In genomic region chr11:90419706-90420105, GRCm38 (mm10) we compare ENCODE assay signal across 13 mouse cellular contexts. TPM values are rescaled to one million over a fixed set of nuclear protein-coding genes. Genes with fewer than 3 reads are reported as not detected.
DNase-seq lines count a peak whose midpoint lies in the region; ATAC-seq lines count a peak whose summit lies in the region.
"Had no signal": no experiment of that assay in that cellular context is flagged by ENCODE, and none has a peak within 500 bp of the region (broad histone marks: within the 10 kb centered on the region; RNA-seq: fewer than 3 reads in every experiment).

No protein-coding gene starts in this region.

- no peak overlapping the region for H3K4me2 ChIP-seq in heart, embryonic 11.5 days
- no peak overlapping the region for H3K4me2 ChIP-seq in liver, embryonic 12.5 days
- H3K4me2 ChIP-seq: forebrain, embryonic 12.5 days had no signal

- H3K9ac ChIP-seq in heart, embryonic 11.5 days (ENCODE audit: low read depth, low read length), result no peak overlapping the region
- H3K9ac ChIP-seq in liver, embryonic 12.5 days, result no peak overlapping the region
- H3K9ac ChIP-seq: forebrain, embryonic 12.5 days had no signal

- DNase-seq in right cerebral cortex, adult 18-20 months, result peak; percentile 13
- DNase-seq in right cerebral cortex, postnatal 4 days, result no peak
- DNase-seq in T-cell, adult 2 months (ENCODE audit: low spot score), result peak; percentile 19
- DNase-seq in thymus, postnatal 4 days, result peak; percentile 16
- DNase-seq: gastrocnemius, postnatal 25 days; kidney, postnatal 14 days had no signal

- 77% methylated on average over 11 of the region's 11 CpGs for WGBS in heart, embryonic 11.5 days (ENCODE audit: insufficient replicate concordance)
- WGBS in liver, embryonic 12.5 days (ENCODE audit: insufficient replicate concordance), result 41% methylated on average over 11 of the region's 11 CpGs

- H3K4me3 ChIP-seq in heart, embryonic 11.5 days (ENCODE audit: low read depth, low read length), result no peak overlapping the region
- no peak overlapping the region for H3K4me3 ChIP-seq in liver, embryonic 12.5 days
- H3K4me3 ChIP-seq: forebrain, embryonic 12.5 days; limb, embryonic 10.5 days had no signal

- H3K27ac ChIP-seq in heart, embryonic 11.5 days (ENCODE audit: low read depth, low read length), result no peak overlapping the region
- no peak overlapping the region for H3K27ac ChIP-seq in liver, embryonic 12.5 days
- H3K27ac ChIP-seq: forebrain, embryonic 12.5 days; limb, embryonic 10.5 days had no signal

- ATAC-seq in hematopoietic stem cell, adult 5-6 weeks (replicated peaks in 1 of 2; ENCODE audit: insufficient read depth in 1 of 2, low FRiP score in 2 of 2, low TSS enrichment in 1 of 2, low read depth in 1 of 2, poor library complexity in 2 of 2, severe bottlenecking in 2 of 2), result peak; percentile 67 to 70
- no peak for ATAC-seq in heart, embryonic 11.5 days (replicated peaks; ENCODE audit: insufficient number of reproducible peaks, low FRiP score, low TSS enrichment)
- no peak for ATAC-seq in liver, embryonic 12.5 days

- H3K4me1 ChIP-seq in heart, embryonic 11.5 days (ENCODE audit: control insufficient read depth, insufficient read depth, low read length), result no peaks in the 10 kb centered on the region
- H3K4me1 ChIP-seq in liver, embryonic 12.5 days, result 0 out of 2 replicates have a peak, but pooled peaks cover 3% of the 10 kb centered on the region

- H3K36me3 ChIP-seq in heart, embryonic 11.5 days (ENCODE audit: control insufficient read depth, insufficient read depth, low read length), result no peaks in the 10 kb centered on the region
- H3K36me3 ChIP-seq in liver, embryonic 12.5 days, result no peaks in the 10 kb centered on the region
- H3K36me3 ChIP-seq: forebrain, embryonic 12.5 days; limb, embryonic 10.5 days had no signal

- H3K9me3 ChIP-seq in heart, embryonic 11.5 days (replicated peaks; ENCODE audit: control insufficient read depth, low read length), result no peaks in the 10 kb centered on the region
- no peaks in the 10 kb centered on the region for H3K9me3 ChIP-seq in liver, embryonic 12.5 days (replicated peaks)
- H3K9me3 ChIP-seq: forebrain, embryonic 12.5 days; limb, embryonic 10.5 days had no signal

- no peaks in the 10 kb centered on the region; the same call in 1 of the 2 replicates for H3K27me3 ChIP-seq in heart, embryonic 11.5 days (ENCODE audit: control insufficient read depth, insufficient read depth, low read length)
- H3K27me3 ChIP-seq in liver, embryonic 12.5 days (replicated peaks), result peaks cover 38% of the 10 kb centered on the region

RNA-seq across cellular contexts. Expression of gene Hlf, which starts 29.0 kb away (rescaled TPM):
- 100 and 160 TPM in 2 replicates for total RNA-seq in hematopoietic stem cell, adult 5-6 weeks (2017)
- 1.4 and 2.1 TPM in 2 replicates for polyA plus RNA-seq in heart, embryonic 11.5 days (2014; fragmentation: Nextera tagmentation; extraction: Ambion mirVana)
- 5.0 and 7.0 TPM in 2 replicates for polyA plus RNA-seq in liver, embryonic 12.5 days (2016; fragmentation: Nextera tagmentation; extraction: Ambion mirVana)
- total RNA-seq: monocyte, adult 5-6 weeks; neutrophil, adult 5-6 weeks had no signal

Comparison
In these comparisons a context has a peak if more than half of its experiments do, and no peak if none do; other contexts are left out.
1. ATAC-seq: peak in hematopoietic stem cell, adult 5-6 weeks (2 of 2); none in heart, embryonic 11.5 days (single experiment) and liver, embryonic 12.5 days (single experiment).